Mouse (Mus musculus) hindbrain, embryonic 10.5 days (tissue): ENCODE measurements around the gene Tmem185b. TPM values are rescaled to one million over a fixed set of nuclear protein-coding genes. Genes with fewer than 3 reads are reported as not detected.

Experiments used
- DNase-seq: peaks from one replicate; pipeline ENCODE4 v3.0.0-alpha.2; 2017; ENCODE audit warnings: low spot score
- H3K27ac ChIP-seq: fragments of 300-500 bp; sonication (generic); 2 replicates; pipeline ENCODE4 v1.5.1; 2016; ENCODE audit warnings: mild to moderate bottlenecking, moderate library complexity
- H3K27me3 ChIP-seq: fragments of 300-500 bp; sonication (generic); 2 replicates; pipeline ENCODE4 v1.6.1; 2016; ENCODE audit warnings: mild to moderate bottlenecking; ENCODE audit not compliant: poor library complexity, insufficient read depth, severe bottlenecking
- H3K36me3 ChIP-seq: fragments of 300-500 bp; sonication (generic); 2 replicates; pipeline ENCODE4 v1.6.1; 2016; ENCODE audit warnings: mild to moderate bottlenecking, moderate library complexity
- H3K4me1 ChIP-seq: fragments of 300-500 bp; sonication (generic); replicated peaks from 2 replicates; pipeline ENCODE4 v1.6.1; 2016; ENCODE audit warnings: mild to moderate bottlenecking
- H3K4me3 ChIP-seq: fragments of 300-500 bp; sonication (generic); 2 replicates; pipeline ENCODE4 v1.5.1; 2016; ENCODE audit warnings: mild to moderate bottlenecking, moderate library complexity
- H3K9me3 ChIP-seq: fragments of 300-500 bp; sonication (generic); 2 replicates; pipeline ENCODE4 v1.6.1; 2016; ENCODE audit warnings: mild to moderate bottlenecking, moderate library complexity
- WGBS: fragments of 180-500 bp; shearing (Covaris S2); methylation state at CpG from one replicate; pipeline ENCODE4 v1.1.7; 2016; 5-methylcytosine and 5-hydroxymethylcytosine counted together
- polyA plus RNA-seq: library from polyadenylated mRNA; unstranded; fragments of >200 nt; fragmentation: Nextera tagmentation; extraction: Ambion mirVana; gene quantifications from 2 replicates; pipeline ENCODE4 v1.2.1, GENCODE M21; 2016

The Tmem185b gene
- polyA plus RNA-seq, 1 experiment from 2014 or later, result 17.9 TPM

GRCm38 (mm10) chr1:119548668-119549326 lies 22.8 kb downstream of the Tmem185b start:
- Histone ChIP-seq H3K4me3 (no peak overlapping the region), H3K27me3 (no peaks in the 10 kb centered on the region), H3K9me3 (no peaks in the 10 kb centered on the region), H3K36me3 (peaks cover 90% of the 10 kb centered on the region), H3K4me1 (no peaks in the 10 kb centered on the region), H3K27ac (no peak overlapping the region)
- DNase-seq, result peak; percentile 44
- 73% methylated on average over 7 of the region's 7 CpGs for WGBS

DNA sequence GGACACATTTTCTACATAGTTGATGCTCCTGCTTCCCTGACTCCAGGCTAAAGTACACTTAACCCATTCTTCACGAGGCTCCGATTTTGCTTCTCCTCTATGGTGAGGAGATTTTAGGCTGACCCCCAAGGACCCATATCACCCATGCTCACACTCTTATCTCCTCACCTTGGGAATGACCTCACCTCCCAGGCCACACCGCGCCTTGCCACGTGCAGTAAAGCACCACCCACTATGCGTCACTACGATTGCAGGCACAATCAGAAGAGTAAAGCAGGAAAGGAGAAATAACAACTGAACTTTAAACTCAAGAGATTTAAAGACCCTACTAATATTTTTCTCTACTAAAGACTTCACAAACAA lies 23.3 kb downstream of the Tmem185b start:
- peaks cover 90% of the 10 kb centered on the region for H3K36me3 ChIP-seq
- DNase-seq, result no peak
- H3K9me3 ChIP-seq, result no peaks in the 10 kb centered on the region
- H3K27ac ChIP-seq, result no peak overlapping the region
- H3K4me1 ChIP-seq, result no peaks in the 10 kb centered on the region
- H3K4me3 ChIP-seq, result no peak overlapping the region
- no peaks in the 10 kb centered on the region for H3K27me3 ChIP-seq
- 91% methylated on average over 7 of the region's 7 CpGs for WGBS

DNA sequence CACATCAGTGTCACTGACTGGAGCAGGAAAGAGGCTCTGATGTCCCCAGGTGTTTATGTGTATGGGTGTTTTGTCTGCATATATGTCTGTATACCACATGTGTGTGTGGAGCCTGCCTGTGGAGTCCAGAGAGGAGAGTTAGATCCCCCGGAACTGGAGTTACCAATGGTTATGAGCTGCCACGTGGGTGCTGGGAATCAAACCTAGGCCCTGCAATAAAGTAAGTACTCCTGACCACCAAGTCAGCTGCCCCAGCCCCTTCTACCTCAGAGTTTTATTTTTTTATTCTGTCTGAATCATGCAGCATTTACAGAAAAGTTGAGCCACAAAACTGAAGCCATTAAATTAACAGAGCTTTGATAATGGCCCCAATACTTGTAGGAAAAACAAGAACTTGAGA lies 24.1 kb downstream of the Tmem185b start:
- Histone ChIP-seq H3K4me3 (no peak overlapping the region), H3K27me3 (no peaks in the 10 kb centered on the region), H3K36me3 (peaks cover 90% of the 10 kb centered on the region), H3K4me1 (no peaks in the 10 kb centered on the region), H3K27ac (no peak overlapping the region), H3K9me3 (no peaks in the 10 kb centered on the region)
- 84% methylated on average over 2 of the region's 2 CpGs for WGBS
- no peak for DNase-seq

GRCm38 (mm10) chr1:119551651-119552050 lies 25.7 kb downstream of the Tmem185b start:
- Histone ChIP-seq H3K36me3 (peaks cover 81% of the 10 kb centered on the region), H3K27ac (no peak overlapping the region), H3K27me3 (no peaks in the 10 kb centered on the region), H3K4me1 (no peaks in the 10 kb centered on the region), H3K4me3 (no peak overlapping the region), H3K9me3 (no peaks in the 10 kb centered on the region)
- no peak for DNase-seq
- 94% methylated on average over 1 of the region's 1 CpGs for WGBS

- no peaks in the 10 kb centered on the region for H3K4me1 ChIP-seq
- no peaks in the 10 kb centered on the region; the same call in 1 of the 2 replicates for H3K9me3 ChIP-seq
- no peak overlapping the region for H3K4me3 ChIP-seq
- H3K27me3 ChIP-seq, result no peaks in the 10 kb centered on the region
- WGBS, result 90% methylated on average over 5 of the region's 5 CpGs
- DNase-seq, result no peak
- H3K36me3 ChIP-seq, result peaks cover 78% of the 10 kb centered on the region
- no peak overlapping the region for H3K27ac ChIP-seq
These were observed 29.7 kb downstream of the Tmem185b start for GRCm38 (mm10) chr1:119555651-119556050.

GRCm38 (mm10) chr1:119557641-119558395 lies 31.9 kb downstream of the Tmem185b start:
- H3K36me3 ChIP-seq, result peaks cover 83% of the 10 kb centered on the region

GRCm38 (mm10) chr1:119565531-119565930 lies 39.6 kb downstream of the Tmem185b start:
- Histone ChIP-seq H3K36me3 (peaks cover 62% of the 10 kb centered on the region), H3K4me1 (no peaks in the 10 kb centered on the region), H3K27me3 (no peaks in the 10 kb centered on the region), H3K4me3 (no peak overlapping the region), H3K27ac (no peak overlapping the region), H3K9me3 (no peaks in the 10 kb centered on the region; the same call in 1 of the 2 replicates)
- DNase-seq, result no peak
- 96% methylated on average over 4 of the region's 4 CpGs for whole genome bisulfite sequencing

More at GRCm38 (mm10) chr1:119557641-119558395, 31.9 kb downstream of the Tmem185b start:
- H3K27ac ChIP-seq, result no peak overlapping the region
- WGBS, result 91% methylated on average over 4 of the region's 4 CpGs
- H3K27me3 ChIP-seq, result no peaks in the 10 kb centered on the region
- no peak for DNase-seq
- H3K4me1 ChIP-seq, result no peaks in the 10 kb centered on the region
- H3K4me3 ChIP-seq, result no peak overlapping the region
- H3K9me3 ChIP-seq, result no peaks in the 10 kb centered on the region; the same call in 1 of the 2 replicates

DNA sequence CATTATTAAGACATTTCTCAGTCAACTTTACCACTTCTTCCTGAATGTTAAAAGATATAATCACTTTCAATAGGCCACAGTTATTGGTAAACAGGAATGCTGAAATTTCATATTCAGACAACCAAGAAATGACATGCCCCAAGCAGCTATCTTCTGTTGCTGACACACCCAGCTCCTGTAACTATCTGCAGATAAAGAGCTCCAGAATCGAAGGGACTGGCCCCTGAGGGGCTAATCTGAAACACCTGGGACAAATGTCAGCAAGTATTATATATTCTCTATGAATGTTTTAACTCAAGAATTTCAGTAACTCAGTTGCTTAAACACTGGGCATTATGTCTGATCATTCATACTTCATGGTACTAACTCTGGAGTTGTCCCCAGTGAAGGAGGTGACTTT lies 44.2 kb downstream of the Tmem185b start:
- Histone ChIP-seq H3K4me1 (no peaks in the 10 kb centered on the region), H3K36me3 (peaks cover 68% of the 10 kb centered on the region), H3K27ac (no peak overlapping the region), H3K9me3 (no peaks in the 10 kb centered on the region), H3K27me3 (no peaks in the 10 kb centered on the region), H3K4me3 (no peak overlapping the region)
- WGBS, result 74% methylated on average over 1 of the region's 1 CpGs
- DNase-seq, result no peak

Other genes with a start within 250 kb of the Tmem185b start
- gene Inhbb, start 103.9 kb upstream of the Tmem185b start, polyA plus RNA-seq, result 0.14 and 0.31 TPM in 2 replicates
- 96.8 and 103 TPM in 2 replicates for gene Ralb, start 21.4 kb upstream of the Tmem185b start, polyA plus RNA-seq
- 31.8 and 40.4 TPM in 2 replicates for gene Epb41l5, start 122.8 kb downstream of the Tmem185b start, polyA plus RNA-seq